Mouse (Mus musculus): ENCODE data around the gene Ugt1a1.
"Not testable (repeated sequence)": the region's sequence is repeated elsewhere in the genome, so short reads cannot be mapped to it uniquely, and the experiment has no call there.

GRCm38 (mm10) chr1:88172190-88172589 lies 39.6 kb upstream of the Ugt1a1 start:
- not testable (repeated sequence) for TF ChIP-seq GATA1, TAL1 (IDR thresholded peaks at IDR 0.05; ENCODE audit: low read length)

Data from erythroblast, embryonic 14.5 days (primary cell).